Mouse (Mus musculus) Patski (cell line): Measurements from ENCODE around the gene Adamts12. TPM values are rescaled to one million over a fixed set of nuclear protein-coding genes. Genes with fewer than 3 reads are reported as not detected.

Source experiments
- ATAC-seq: fragments of 100-300 bp; one replicate; pipeline ENCODE4 v1.8.0; 2021
- CTCF ChIA-PET: fragments of 350-600 bp; sonication (Branson Sonifier 250); formaldehyde crosslinking; loops from one replicate; lab custom pipeline; 2022; ENCODE audit warnings: inconsistent platforms; lab: Charles Lee
- POLR2A ChIA-PET: fragments of 350-600 bp; sonication (Branson Sonifier 250); formaldehyde crosslinking; loops from one replicate; lab custom pipeline; 2022; ENCODE audit warnings: antibody characterized with exemption, inconsistent platforms; lab: Charles Lee
- DNase-seq: peaks from one replicate; pipeline ENCODE4 v3.0.0-alpha.2; 2011; ENCODE audit warnings: low read depth, low spot score
- H3K27me3 ChIP-seq: fragments of 371-371 bp; one replicate; pipeline ENCODE4 v1.5.1; 2021
- CTCF ChIP-seq: fragments of 100-300 bp; IDR thresholded peaks from one replicate; pipeline ENCODE4 v1.5.1; 2021
- in situ Hi-C: fragments of 300-500 bp; cut with MboI; formaldehyde crosslinking; loops from 3 replicates; pipeline ENCODE4 v1.11.1; 2018; ENCODE audit warnings: low pct_unique_long_range_greater_than_20kb, mixed read lengths
- polyA plus RNA-seq: library from polyadenylated mRNA; unstranded; gene quantifications from one replicate; pipeline ENCODE4 v1.2.3, GENCODE M21; 2021

The Adamts12 gene
- polyA plus RNA-seq, 1 experiment from 2014 or later: 0.36 TPM

GRCm38 (mm10) chr15:11075726-11076361, 11.3 kb downstream of the Adamts12 start:
- H3K27me3 ChIP-seq: no peaks in the 10 kb centered on the region
- ChIA-PET POLR2A (no interaction called here), CTCF (no interaction called here)
- in situ Hi-C loops: no loop called here
- DNase-seq (no peak), ATAC-seq (no peak)
- TF ChIP-seq CTCF: no peak

DNA sequence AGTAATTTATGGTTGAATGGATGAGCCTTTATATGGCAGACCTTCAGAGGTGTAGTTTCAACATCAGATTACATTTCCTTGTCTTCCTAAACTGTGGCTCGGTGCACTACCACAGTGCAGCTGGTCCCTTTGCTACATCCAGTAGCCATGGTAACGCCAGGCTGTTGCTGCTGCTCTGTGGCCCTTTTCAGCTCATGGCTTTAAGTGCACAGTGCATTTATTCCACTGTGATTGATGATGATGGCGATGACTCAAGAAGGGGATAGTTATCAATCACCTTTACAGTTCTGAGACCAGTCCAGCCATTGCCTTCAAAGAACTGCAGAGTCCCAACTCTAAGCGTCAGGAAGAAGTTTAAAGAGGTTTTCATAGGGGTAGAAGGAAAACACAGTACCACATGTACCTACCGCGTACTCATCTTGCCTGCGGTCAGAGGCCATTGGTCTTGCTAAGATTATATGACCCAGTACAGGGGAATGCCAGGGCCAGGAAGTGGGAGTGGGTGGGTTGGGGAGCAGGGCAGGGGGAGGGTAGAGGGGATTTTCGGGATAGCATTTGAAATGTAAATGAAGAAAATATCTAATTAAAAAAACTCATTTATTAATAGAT, 18.5 kb downstream of the Adamts12 start:
- no peak for DNase-seq
- CTCF ChIA-PET: no interaction called here
- no peak for ATAC-seq
- no peak for TF ChIP-seq CTCF
- H3K27me3 ChIP-seq: no peaks in the 10 kb centered on the region
- in situ Hi-C loops: no loop called here
- POLR2A ChIA-PET: no interaction called here

DNA sequence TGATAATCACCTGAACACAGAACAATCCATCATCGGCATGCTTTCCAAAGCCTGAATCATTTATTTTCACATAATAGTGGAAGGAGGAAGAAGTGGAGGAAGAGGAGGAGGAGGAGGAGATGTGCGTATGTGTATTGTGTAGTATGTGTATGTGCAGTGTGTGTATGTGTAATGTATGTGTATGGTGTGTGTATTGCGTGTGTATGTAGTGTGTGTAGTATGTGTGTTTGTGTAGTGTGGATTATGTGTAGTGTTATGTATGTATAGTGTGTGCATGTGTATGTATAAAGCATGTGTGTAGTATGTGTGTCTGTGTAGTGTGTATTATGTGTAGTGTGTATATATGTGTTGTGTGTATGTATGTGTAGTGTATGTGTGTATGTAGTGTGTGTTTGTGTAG, 19.1 kb downstream of the Adamts12 start:
- ChIA-PET POLR2A (no interaction called here), CTCF (no interaction called here)
- no peaks in the 10 kb centered on the region for H3K27me3 ChIP-seq
- ATAC-seq (no peak), DNase-seq (no peak)
- TF ChIP-seq CTCF: no peak
- in situ Hi-C loops: no loop called here

DNA sequence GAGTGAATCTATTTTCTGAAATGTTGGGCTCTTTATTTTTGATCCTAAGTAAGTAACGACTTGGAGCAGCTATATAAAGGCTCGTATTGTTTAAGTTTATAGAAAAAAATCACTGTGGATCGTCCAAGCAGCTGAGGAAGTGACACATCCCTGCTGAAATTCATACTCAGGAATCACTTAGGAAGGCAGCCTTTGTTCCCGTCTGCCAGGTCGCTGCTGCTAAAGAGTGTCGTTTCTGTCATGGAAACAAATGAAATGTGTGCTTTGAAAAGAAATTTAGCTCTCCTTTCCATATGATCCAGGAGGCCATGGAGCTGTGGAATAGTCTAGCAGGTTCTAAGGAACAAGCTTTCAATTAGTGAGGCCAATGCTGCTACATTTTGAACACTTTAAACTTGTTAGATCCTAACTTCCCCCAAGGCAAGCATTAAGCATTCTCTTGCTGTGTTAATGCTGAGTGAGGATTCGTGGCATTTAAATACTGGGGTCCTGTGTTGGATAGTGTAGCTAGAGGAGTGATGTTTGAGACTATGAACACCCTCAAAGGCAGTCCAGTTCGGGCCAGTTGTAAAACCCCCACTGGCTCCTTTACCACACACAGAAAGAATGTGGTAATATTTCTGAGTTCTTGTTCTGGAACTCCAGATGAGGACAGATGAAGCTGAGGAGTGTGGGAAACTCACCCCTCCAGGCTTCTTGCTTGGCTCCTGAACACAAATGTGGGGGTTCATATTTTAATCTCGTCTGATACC, 19.8 kb downstream of the Adamts12 start:
- no peaks in the 10 kb centered on the region for H3K27me3 ChIP-seq
- no peak for TF ChIP-seq CTCF
- DNase-seq (no peak), ATAC-seq (peak; percentile 26)
- POLR2A ChIA-PET: no interaction called here
- in situ Hi-C loops: no loop called here
- CTCF ChIA-PET: interaction anchor here (1.5 kb wide), 1 partner anchor 18 kb away, joined by 3 read pairs; no protein-coding TSS in a partner anchor

DNA sequence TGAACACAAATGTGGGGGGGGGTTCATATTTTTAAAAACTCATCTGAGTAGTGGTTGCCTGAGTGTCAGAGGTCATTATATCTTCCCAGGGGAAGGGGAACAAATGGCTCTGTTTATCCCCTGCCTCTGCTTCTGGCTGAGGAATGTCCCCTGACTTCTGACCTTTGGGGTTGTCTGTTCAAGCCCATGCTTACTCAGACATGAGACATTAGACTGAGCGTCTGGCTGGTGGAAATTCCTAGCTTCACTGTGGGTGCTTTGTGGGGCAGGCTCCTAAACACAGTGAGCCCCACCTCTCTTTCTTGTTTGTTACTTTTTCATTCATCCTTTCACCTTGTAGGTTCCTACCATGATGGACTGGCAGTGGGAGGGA, 20.4 kb downstream of the Adamts12 start:
- in situ Hi-C loops: no loop called here

GRCm38 (mm10) chr15:11089494-11089893, 24.9 kb downstream of the Adamts12 start:
- ATAC-seq (no peak), DNase-seq (no peak)
- ChIA-PET POLR2A (no interaction called here), CTCF (no interaction called here)
- peaks cover 6% of the 10 kb centered on the region for H3K27me3 ChIP-seq
- TF ChIP-seq CTCF: no peak
- in situ Hi-C loops: no loop called here

More for the DNA sequence above, 20.4 kb downstream of the Adamts12 start:
- no peak for ATAC-seq
- ChIA-PET CTCF (interaction anchor here (1.5 kb wide), 1 partner anchor 19 kb away, joined by 3 read pairs; no protein-coding TSS in a partner anchor), POLR2A (no interaction called here)
- no peak for DNase-seq
- TF ChIP-seq CTCF: no peak
- H3K27me3 ChIP-seq: no peaks in the 10 kb centered on the region

- in situ Hi-C loops: no loop called here
- TF ChIP-seq CTCF: no peak
- peaks cover 4% of the 10 kb centered on the region for H3K27me3 ChIP-seq
- CTCF ChIA-PET: no interaction called here
- DNase-seq: no peak
- POLR2A ChIA-PET: no interaction called here
- no peak for ATAC-seq
Measured at GRCm38 (mm10) chr15:11095566-11095965, 31.0 kb downstream of the Adamts12 start.

DNA sequence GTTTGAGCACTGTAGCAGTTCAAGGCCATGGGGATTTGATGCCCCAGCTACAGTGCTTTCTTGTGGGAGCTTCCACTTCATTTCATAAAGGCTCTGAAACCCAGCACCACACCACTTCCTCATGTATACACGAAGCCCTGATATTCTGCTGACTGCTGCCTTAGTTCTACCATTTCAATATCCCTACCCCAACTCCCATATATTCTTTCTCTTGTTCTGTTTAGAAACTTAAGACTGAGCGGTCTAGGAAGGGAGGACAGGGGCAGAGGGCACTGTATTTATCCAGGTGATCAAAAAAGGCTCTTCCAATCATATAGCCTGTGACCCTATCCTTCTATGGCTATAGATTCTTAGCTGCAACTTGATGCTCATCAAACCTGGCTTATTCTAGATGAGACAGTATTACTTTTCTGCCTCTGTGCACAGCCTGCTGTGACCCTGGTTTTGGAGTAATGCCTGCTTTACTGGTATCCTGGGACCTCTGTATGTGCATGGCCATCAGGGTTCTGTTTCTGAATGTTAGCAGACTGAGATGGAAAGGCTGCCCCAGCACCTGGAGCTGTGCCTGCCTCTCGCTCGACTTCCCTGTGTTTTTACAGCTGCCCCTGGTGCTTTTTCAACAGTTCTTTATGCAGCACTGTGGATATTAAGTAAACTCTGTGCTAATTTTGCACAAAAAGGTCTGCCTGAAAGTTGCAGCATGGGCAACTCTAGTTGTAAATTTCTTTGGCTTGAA, 33.5 kb downstream of the Adamts12 start:
- DNase-seq (no peak), ATAC-seq (no peak)
- POLR2A ChIA-PET: no interaction called here
- no peak for TF ChIP-seq CTCF
- CTCF ChIA-PET: no interaction called here
- in situ Hi-C loops: no loop called here
- no peaks in the 10 kb centered on the region for H3K27me3 ChIP-seq

- TF ChIP-seq CTCF: no peak
- H3K27me3 ChIP-seq: no peaks in the 10 kb centered on the region
- POLR2A ChIA-PET: no interaction called here
- CTCF ChIA-PET: no interaction called here
- no peak for ATAC-seq
- in situ Hi-C loops: no loop called here
- DNase-seq: no peak
Measured at GRCm38 (mm10) chr15:11098940-11099339, 34.4 kb downstream of the Adamts12 start.

DNA sequence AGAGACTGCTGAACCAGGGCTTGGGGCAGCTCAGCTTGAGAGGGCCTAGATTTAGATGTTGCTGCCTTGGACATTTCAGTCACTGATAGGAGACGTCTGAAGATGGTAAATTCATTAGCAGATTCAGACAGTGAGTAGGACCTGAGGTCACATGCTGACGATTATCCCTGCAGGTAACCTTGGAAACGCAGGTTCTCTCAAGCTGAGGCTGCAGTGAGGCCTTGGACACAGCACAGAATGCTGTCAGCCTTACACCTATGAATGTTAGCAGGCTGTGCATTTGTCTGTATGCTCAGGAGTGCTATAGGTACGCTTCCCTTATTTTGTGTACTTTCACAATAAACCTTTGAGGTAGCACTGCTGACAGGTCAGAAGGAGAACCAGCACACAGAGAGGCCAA, 36.3 kb downstream of the Adamts12 start:
- no peak for DNase-seq
- no peak for TF ChIP-seq CTCF
- in situ Hi-C loops: no loop called here
- H3K27me3 ChIP-seq: peaks cover 3% of the 10 kb centered on the region
- POLR2A ChIA-PET: no interaction called here
- CTCF ChIA-PET: no interaction called here
- ATAC-seq: no peak

DNA sequence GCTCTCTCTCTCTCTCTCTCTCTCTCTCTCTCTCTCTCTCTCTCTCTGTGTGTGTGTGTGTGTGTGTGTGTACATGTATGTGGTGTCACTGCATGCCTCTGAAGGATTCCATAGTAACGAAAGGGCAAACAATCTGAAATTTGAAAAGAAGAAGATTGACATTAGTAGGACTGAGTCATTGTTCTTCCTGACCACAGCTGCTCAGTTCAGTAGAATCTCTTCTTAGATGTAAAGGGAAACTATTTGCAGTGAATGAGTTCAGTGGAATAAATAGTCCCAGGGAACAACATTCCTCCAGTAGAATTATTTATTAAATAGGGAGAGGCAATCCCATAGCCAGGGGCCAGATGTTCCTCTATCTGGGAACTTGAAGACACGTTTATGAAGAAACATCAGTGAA, 40.5 kb downstream of the Adamts12 start:
- ATAC-seq: no peak
- in situ Hi-C loops: no loop called here
- POLR2A ChIA-PET: no interaction called here

More for the DNA sequence above, 40.5 kb downstream of the Adamts12 start:
- DNase-seq: no peak
- TF ChIP-seq CTCF: no peak
- CTCF ChIA-PET: interaction anchor here (1.2 kb wide), 1 partner anchor 11 kb away, joined by 4 read pairs; no protein-coding TSS in a partner anchor
- H3K27me3 ChIP-seq: peaks cover 3% of the 10 kb centered on the region
